Mouse (Mus musculus): ENCODE results near the gene Polq.
"Not testable (repeated sequence)": the region's sequence is repeated elsewhere in the genome, so short reads cannot be mapped to it uniquely, and the experiment has no call there.

The Polq gene

GRCm38 (mm10) chr16:37094169-37094833 is 82.7 kb downstream of the Polq start:
- DNase-seq (ENCODE audit: low read depth in 2 of 2, low spot score in 2 of 2): peak; percentile 25 to 46

- no peak for DNase-seq (ENCODE audit: low read depth in 2 of 2, low spot score in 2 of 2)
Observed at GRCm38 (mm10) chr16:37108763-37109162, 97.2 kb downstream of the Polq start.

- no peak for DNase-seq (ENCODE audit: low read depth in 2 of 2, low spot score in 2 of 2)
Observed at GRCm38 (mm10) chr16:37109285-37109684, 97.7 kb downstream of the Polq start.

- DNase-seq (ENCODE audit: low read depth in 2 of 2, low spot score in 2 of 2): not testable (repeated sequence)
Observed at GRCm38 (mm10) chr16:37125190-37125589, 113.6 kb downstream of the Polq start.
